Mouse (Mus musculus): ENCODE results near the gene Olfr1500. TPM values are rescaled to one million over a fixed set of nuclear protein-coding genes. Genes with fewer than 3 reads are reported as not detected.
"Not testable (repeated sequence)": the region's sequence is repeated elsewhere in the genome, so short reads cannot be mapped to it uniquely, and the experiment has no call there.

Olfr1500 gene
- not detected in 2 replicates for polyA plus RNA-seq (2016; fragmentation: Nextera tagmentation; extraction: Ambion mirVana)

- H3K36me3 ChIP-seq, result no peaks in the 10 kb centered on the region
- H3K27me3 ChIP-seq (ENCODE audit: insufficient read depth, poor library complexity, severe bottlenecking), result no peaks in the 10 kb centered on the region
- DNase-seq (ENCODE audit: low spot score), result no peak
- no peaks in the 10 kb centered on the region for H3K4me1 ChIP-seq
- no peak within 1 kb of the TSS for H3K27ac ChIP-seq
- H3K4me3 ChIP-seq, result no peak within 1 kb of the TSS
- H3K9me3 ChIP-seq, result no peaks in the 10 kb centered on the region
Observed at GRCm38 (mm10) chr19:13830388-13830787, at the start of gene Olfr1500. Gene Olfr1500, minus strand, starts transcription at chr19:13830488.

DNA sequence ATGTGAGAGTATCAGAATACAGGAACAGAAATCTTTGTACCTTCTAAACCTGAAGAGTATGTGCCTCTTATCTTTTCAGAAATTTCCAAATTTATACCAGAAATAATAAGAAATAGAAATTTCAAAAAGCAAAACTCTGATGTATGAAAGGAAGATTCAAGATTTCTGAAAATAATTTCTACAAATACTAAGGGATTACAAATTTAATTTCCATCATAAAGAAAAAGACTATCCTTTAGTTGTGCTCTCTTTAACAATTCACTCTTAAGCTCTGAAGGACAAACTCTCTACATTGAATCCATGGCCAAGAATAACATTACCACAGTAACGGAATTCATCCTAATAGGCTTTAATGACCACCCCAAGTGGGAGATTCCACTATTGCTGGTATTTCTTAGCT is 31.2 kb upstream of the Olfr1500 start, which contains the start of gene Olfr1502:
Gene Olfr1502 (plus strand): TSS at position 301 of the 400 bp plus-strand sequence.
- 74% methylated on average over 1 of the region's 1 CpGs for WGBS
- H3K27ac ChIP-seq, result no peak within 1 kb of the TSS
- no peaks in the 10 kb centered on the region for H3K4me1 ChIP-seq
- no peak within 1 kb of the TSS for H3K4me3 ChIP-seq
- no peaks in the 10 kb centered on the region for H3K36me3 ChIP-seq
- no peaks in the 10 kb centered on the region for H3K27me3 ChIP-seq (ENCODE audit: insufficient read depth, poor library complexity, severe bottlenecking)
- no peak for DNase-seq (ENCODE audit: low spot score)
- H3K9me3 ChIP-seq, result no peaks in the 10 kb centered on the region

DNA sequence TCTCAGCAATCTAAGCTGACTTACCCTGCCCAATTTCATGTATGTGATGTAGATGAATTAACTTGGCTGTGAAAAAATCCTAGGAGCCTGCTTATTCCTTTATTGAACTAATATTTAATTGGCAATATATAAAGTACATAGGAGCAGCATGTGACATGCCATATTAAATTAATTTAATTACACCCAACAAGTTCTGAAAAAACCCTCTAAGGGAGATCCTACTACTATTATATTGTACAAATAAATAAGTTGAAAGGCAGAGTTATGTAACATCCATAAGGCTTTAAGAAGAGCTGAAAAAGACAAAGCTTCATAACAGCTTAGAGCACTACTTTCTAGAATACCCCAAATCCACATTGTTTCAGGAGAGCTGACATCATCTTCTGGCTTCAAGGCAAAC is 20.3 kb upstream of the Olfr1500 start, which contains the start of gene Olfr1501:
Gene Olfr1501 (minus strand): TSS at position 101 of the 400 bp plus-strand sequence.
- H3K36me3 ChIP-seq; H3K27me3 ChIP-seq (ENCODE audit: insufficient read depth, poor library complexity, severe bottlenecking); H3K4me3 ChIP-seq; H3K27ac ChIP-seq; DNase-seq (ENCODE audit: low spot score); H3K9me3 ChIP-seq; H3K4me1 ChIP-seq: not testable (repeated sequence)

GRCm38 (mm10) chr19:13828447-13828846 is 1.8 kb downstream of the Olfr1500 start:
- no peak overlapping the region for H3K4me3 ChIP-seq
- H3K36me3 ChIP-seq, result no peaks in the 10 kb centered on the region
- no peaks in the 10 kb centered on the region for H3K27me3 ChIP-seq (ENCODE audit: insufficient read depth, poor library complexity, severe bottlenecking)
- no peak for DNase-seq (ENCODE audit: low spot score)
- H3K9me3 ChIP-seq, result no peaks in the 10 kb centered on the region
- no peak overlapping the region for H3K27ac ChIP-seq
- 85% methylated on average over 3 of the region's 3 CpGs for WGBS
- H3K4me1 ChIP-seq, result no peaks in the 10 kb centered on the region

DNA sequence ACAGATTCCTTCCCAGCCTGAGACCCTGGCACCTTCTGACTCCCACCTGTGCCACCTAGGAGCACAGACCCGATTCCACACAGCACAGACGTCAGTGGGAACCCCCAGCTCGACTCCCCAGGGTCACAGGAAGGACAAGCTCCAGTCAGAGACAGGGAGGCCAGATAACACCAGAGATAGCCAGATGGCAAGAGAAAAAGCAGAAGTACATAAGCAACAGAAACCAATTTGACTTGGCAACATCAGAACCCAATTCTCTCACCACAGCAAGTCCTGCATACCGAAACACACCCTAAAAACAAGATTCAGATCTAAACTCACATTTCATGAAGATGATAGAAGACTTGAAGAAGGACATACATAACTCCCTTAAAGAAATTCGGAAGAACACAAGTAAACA is 9.4 kb downstream of the Olfr1500 start:
- Histone ChIP-seq H3K27me3 (ENCODE audit: insufficient read depth, poor library complexity, severe bottlenecking) (no peaks in the 10 kb centered on the region), H3K9me3 (no peaks in the 10 kb centered on the region), H3K27ac (no peak overlapping the region), H3K4me3 (no peak overlapping the region), H3K36me3 (no peaks in the 10 kb centered on the region), H3K4me1 (no peaks in the 10 kb centered on the region)
- no peak for DNase-seq (ENCODE audit: low spot score)
- 50% methylated on average over 5 of the region's 5 CpGs for WGBS

DNA sequence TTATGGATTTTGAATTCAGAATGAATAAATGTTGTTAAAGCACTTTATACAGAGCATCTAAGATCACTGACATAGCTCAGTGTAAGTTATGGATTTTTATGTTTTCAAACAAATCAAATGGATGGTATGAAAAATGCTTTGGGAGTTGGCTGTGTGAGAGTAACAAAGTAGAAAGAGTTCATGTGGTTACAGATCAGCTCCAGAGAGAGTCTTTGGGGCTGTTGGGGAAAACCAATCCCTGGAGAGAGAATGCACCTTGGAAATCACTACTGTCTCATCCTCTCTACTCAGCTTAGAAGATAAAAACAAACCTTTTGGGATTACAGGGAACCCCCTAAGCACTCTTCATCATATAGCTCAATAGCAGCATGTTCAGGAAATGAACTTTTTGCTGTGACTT is 10.9 kb downstream of the Olfr1500 start, which contains the start of gene Olfr1499:
Gene Olfr1499 (minus strand): TSS at position 101 of the 400 bp plus-strand sequence.
- H3K36me3 ChIP-seq, result no peaks in the 10 kb centered on the region
- no peak within 1 kb of the TSS for H3K4me3 ChIP-seq
- H3K4me1 ChIP-seq, result no peaks in the 10 kb centered on the region
- no peak within 1 kb of the TSS for H3K27ac ChIP-seq
- no peak for DNase-seq (ENCODE audit: low spot score)
- H3K9me3 ChIP-seq, result no peaks in the 10 kb centered on the region
- no peaks in the 10 kb centered on the region for H3K27me3 ChIP-seq (ENCODE audit: insufficient read depth, poor library complexity, severe bottlenecking)

DNA sequence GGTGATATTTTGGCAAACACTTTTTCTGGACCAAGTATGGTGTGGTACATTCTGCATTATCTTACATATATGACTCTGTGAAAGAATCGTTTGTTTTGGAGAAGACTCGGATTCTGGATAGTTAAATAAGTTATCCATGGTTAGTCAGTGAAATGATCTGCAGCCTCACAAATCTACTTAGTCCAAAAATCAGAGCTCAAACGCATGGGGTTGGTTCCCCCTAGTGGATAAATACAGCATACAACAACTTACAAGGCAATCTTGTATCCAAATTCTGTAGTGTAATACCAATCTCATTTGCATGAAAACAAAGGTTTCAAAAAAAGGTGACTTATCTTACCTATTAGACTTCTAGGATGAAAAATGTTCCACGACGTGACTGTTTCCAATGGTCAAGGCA is 11.5 kb downstream of the Olfr1500 start:
- H3K4me3 ChIP-seq, result no peak overlapping the region

DNA sequence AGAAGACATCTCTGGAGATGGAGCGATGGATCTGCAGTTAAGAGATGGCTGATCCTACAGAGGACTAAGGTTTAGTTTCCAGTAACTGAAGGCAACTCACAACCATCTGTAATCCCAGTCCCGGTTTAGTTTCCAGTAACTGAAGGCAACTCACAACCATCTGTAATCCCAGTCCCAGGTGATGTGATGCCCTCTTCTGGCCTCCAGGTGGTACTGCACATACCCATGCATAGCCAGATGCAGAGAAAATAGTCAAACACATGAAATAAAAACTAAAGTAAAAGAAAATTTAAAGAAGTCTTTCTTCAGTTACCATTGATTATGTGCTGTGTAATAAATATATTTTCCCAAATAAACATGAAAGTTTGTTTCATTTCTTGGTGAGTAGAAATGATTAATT is 17.5 kb downstream of the Olfr1500 start:
- H3K9me3 ChIP-seq, result no peaks in the 10 kb centered on the region
- no peaks in the 10 kb centered on the region for H3K27me3 ChIP-seq (ENCODE audit: insufficient read depth, poor library complexity, severe bottlenecking)
- H3K4me1 ChIP-seq, result no peaks in the 10 kb centered on the region
- DNase-seq (ENCODE audit: low spot score), result no peak
- H3K36me3 ChIP-seq, result no peaks in the 10 kb centered on the region
- WGBS, result 53% methylated on average over 2 of the region's 2 CpGs
- no peak overlapping the region for H3K27ac ChIP-seq
- H3K4me3 ChIP-seq, result no peak overlapping the region

More for the DNA sequence above, 11.5 kb downstream of the Olfr1500 start:
- H3K27ac ChIP-seq, result no peak overlapping the region
- H3K27me3 ChIP-seq (ENCODE audit: insufficient read depth, poor library complexity, severe bottlenecking), result no peaks in the 10 kb centered on the region
- H3K36me3 ChIP-seq, result no peaks in the 10 kb centered on the region
- 25% methylated on average over 5 of the region's 5 CpGs for WGBS
- no peaks in the 10 kb centered on the region for H3K9me3 ChIP-seq
- no peak for DNase-seq (ENCODE audit: low spot score)
- no peaks in the 10 kb centered on the region for H3K4me1 ChIP-seq

DNA sequence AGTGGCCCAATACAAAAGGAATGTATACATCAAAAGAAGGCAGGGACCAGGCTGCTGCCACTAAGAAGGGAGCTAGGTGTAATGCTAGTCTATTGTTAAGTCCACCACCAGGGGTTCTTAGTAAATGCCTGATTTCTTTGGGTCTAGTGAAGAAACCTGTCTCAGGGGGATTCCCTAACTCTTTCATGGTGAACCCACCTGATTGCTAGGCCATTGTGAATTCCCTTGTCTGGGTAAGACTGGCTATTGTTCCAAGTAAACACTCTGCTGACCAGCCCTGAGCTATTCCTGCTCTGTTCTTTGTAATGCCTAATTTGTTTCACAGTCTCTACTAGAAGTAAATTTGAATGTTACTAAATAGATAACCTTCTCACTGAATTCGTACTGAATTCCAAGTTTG is 24.8 kb downstream of the Olfr1500 start:
- not testable (repeated sequence) for DNase-seq (ENCODE audit: low spot score); H3K4me3 ChIP-seq
- 66% methylated on average over 1 of the region's 1 CpGs for WGBS

DNA sequence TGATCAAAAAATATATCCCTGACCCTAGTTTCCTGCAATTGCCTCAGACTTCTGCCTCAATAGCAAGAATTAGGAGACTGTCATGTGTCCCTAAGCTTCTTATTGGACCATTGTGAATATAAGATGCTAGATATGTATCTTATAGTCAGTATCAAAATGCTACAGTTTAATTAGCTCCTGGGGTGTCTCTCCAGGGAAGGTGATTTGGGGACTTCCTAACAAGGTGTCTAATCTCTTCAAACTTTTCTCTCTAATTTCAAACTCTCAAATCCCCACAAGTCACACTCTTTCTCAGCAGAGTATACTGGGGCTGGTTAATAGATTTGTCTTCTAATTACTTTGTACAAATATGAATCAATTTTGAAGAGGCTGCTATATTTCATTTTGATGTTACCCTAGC is 32.2 kb downstream of the Olfr1500 start, which contains the start of gene Olfr1497:
Gene Olfr1497 (minus strand): TSS at position 101 of the 400 bp plus-strand sequence.
- Histone ChIP-seq H3K27me3 (ENCODE audit: insufficient read depth, poor library complexity, severe bottlenecking) (no peaks in the 10 kb centered on the region), H3K4me1 (no peaks in the 10 kb centered on the region), H3K27ac (no peak within 1 kb of the TSS), H3K4me3 (no peak within 1 kb of the TSS), H3K9me3 (no peaks in the 10 kb centered on the region), H3K36me3 (no peaks in the 10 kb centered on the region)
- no peak for DNase-seq (ENCODE audit: low spot score)

More for the DNA sequence above, 24.8 kb downstream of the Olfr1500 start:
- not testable (repeated sequence) for H3K36me3 ChIP-seq; H3K4me1 ChIP-seq; H3K9me3 ChIP-seq; H3K27me3 ChIP-seq (ENCODE audit: insufficient read depth, poor library complexity, severe bottlenecking); H3K27ac ChIP-seq

- Histone ChIP-seq H3K36me3 (no peaks in the 10 kb centered on the region), H3K4me3 (no peak within 1 kb of the TSS), H3K27me3 (ENCODE audit: insufficient read depth, poor library complexity, severe bottlenecking) (no peaks in the 10 kb centered on the region), H3K27ac (no peak within 1 kb of the TSS), H3K9me3 (no peaks in the 10 kb centered on the region), H3K4me1 (no peaks in the 10 kb centered on the region)
- WGBS, result 81% methylated on average over 1 of the region's 1 CpGs
- DNase-seq (ENCODE audit: low spot score), result no peak
Observed at GRCm38 (mm10) chr19:13777578-13777977, 52.7 kb downstream of the Olfr1500 start, which contains the start of gene Olfr1496. Gene Olfr1496, plus strand, starts transcription at chr19:13777878.

Other genes with a start within 250 kb of the Olfr1500 start
- not detected in 2 replicates for gene Olfr1484, start 247.0 kb downstream of the Olfr1500 start, polyA plus RNA-seq (2016; fragmentation: Nextera tagmentation; extraction: Ambion mirVana)
- not detected in 2 replicates for gene Olfr1487, start 213.1 kb downstream of the Olfr1500 start, polyA plus RNA-seq (2016; fragmentation: Nextera tagmentation; extraction: Ambion mirVana)
- gene Olfr1489, start 198.9 kb downstream of the Olfr1500 start, polyA plus RNA-seq (2016; fragmentation: Nextera tagmentation; extraction: Ambion mirVana), result not detected in 2 replicates
- not detected in 2 replicates for gene Olfr1490, start 179.4 kb downstream of the Olfr1500 start, polyA plus RNA-seq (2016; fragmentation: Nextera tagmentation; extraction: Ambion mirVana)
- gene Olfr1491, start 133.2 kb downstream of the Olfr1500 start, polyA plus RNA-seq (2016; fragmentation: Nextera tagmentation; extraction: Ambion mirVana), result not detected in 2 replicates
- gene Olfr1493-ps1, start 107.2 kb downstream of the Olfr1500 start, polyA plus RNA-seq (2016; fragmentation: Nextera tagmentation; extraction: Ambion mirVana), result not detected in 2 replicates
- gene Olfr1494, start 90.8 kb downstream of the Olfr1500 start, polyA plus RNA-seq (2016; fragmentation: Nextera tagmentation; extraction: Ambion mirVana), result not detected in 2 replicates
- gene Olfr1495, start 65.9 kb downstream of the Olfr1500 start, polyA plus RNA-seq (2016; fragmentation: Nextera tagmentation; extraction: Ambion mirVana), result not detected in 2 replicates
- gene Olfr1496, start 52.6 kb downstream of the Olfr1500 start, polyA plus RNA-seq (2016; fragmentation: Nextera tagmentation; extraction: Ambion mirVana), result not detected in 2 replicates
- not detected in 2 replicates for gene Olfr1497, start 32.3 kb downstream of the Olfr1500 start, polyA plus RNA-seq (2016; fragmentation: Nextera tagmentation; extraction: Ambion mirVana)
- gene Olfr1499, start 11.0 kb downstream of the Olfr1500 start, polyA plus RNA-seq (2016; fragmentation: Nextera tagmentation; extraction: Ambion mirVana), result not detected in 2 replicates
- gene Olfr1501, start 20.2 kb upstream of the Olfr1500 start, polyA plus RNA-seq (2016; fragmentation: Nextera tagmentation; extraction: Ambion mirVana), result not detected in 2 replicates
- not detected in 2 replicates for gene Olfr1502, start 31.3 kb upstream of the Olfr1500 start, polyA plus RNA-seq (2016; fragmentation: Nextera tagmentation; extraction: Ambion mirVana)
- gene Olfr1504, start 67.4 kb upstream of the Olfr1500 start, polyA plus RNA-seq (2016; fragmentation: Nextera tagmentation; extraction: Ambion mirVana), result not detected in 2 replicates
- not detected in 2 replicates for gene Olfr1505, start 83.0 kb upstream of the Olfr1500 start, polyA plus RNA-seq (2016; fragmentation: Nextera tagmentation; extraction: Ambion mirVana)

Data from heart, embryonic 10.5 days (tissue).